In genomic region chrX:48019940-48020339, GRCm38 (mm10) we compare ENCODE assay signal across 8 mouse cellular contexts. TPM values are rescaled to one million over a fixed set of nuclear protein-coding genes. Genes with fewer than 3 reads are reported as not detected.
DNase-seq lines count a peak whose midpoint lies in the region; ATAC-seq and TF ChIP-seq lines count a peak whose summit lies in the region.

No protein-coding gene starts in this region.

- TF ChIP-seq CTCF in liver, adult 2 months (IDR thresholded peaks at IDR 0.05; ENCODE audit: low read depth, low read length) = peak; percentile 76

- no peak overlapping the region for H3K9ac ChIP-seq in kidney, embryonic 16.5 days (replicated peaks; ENCODE audit: low read length)
- no peak overlapping the region for H3K9ac ChIP-seq in liver, adult 2 months (ENCODE audit: low read depth, low read length)

- H3K27ac ChIP-seq in kidney, embryonic 16.5 days (ENCODE audit: low read length) = no peak overlapping the region
- H3K27ac ChIP-seq in liver, adult 2 months (replicated peaks; ENCODE audit: insufficient read depth, low read depth, low read length) = no peak overlapping the region

- 13% methylated on average over 5 of the region's 5 CpGs for WGBS in kidney, embryonic 16.5 days
- WGBS in liver, adult 2 months = 2% methylated on average over 5 of the region's 5 CpGs

- peak; percentile 89 for ATAC-seq in granulocyte monocyte progenitor cell, adult 5-6 weeks (replicated peaks; ENCODE audit: poor library complexity, severe bottlenecking)
- no peak for ATAC-seq in kidney, embryonic 16.5 days (ENCODE audit: low FRiP score, low TSS enrichment)

- no peak for TF ChIP-seq POLR2A in liver, adult 2 months (IDR thresholded peaks at IDR 0.05; ENCODE audit: extremely low read depth, insufficient read depth, low read length)

- H3K4me1 ChIP-seq in kidney, embryonic 16.5 days (ENCODE audit: insufficient read depth, low read length) = no peaks in the 10 kb centered on the region
- no peaks in the 10 kb centered on the region for H3K4me1 ChIP-seq in liver, adult 2 months (ENCODE audit: control insufficient read depth, insufficient read depth, low read length)

- H3K79me2 ChIP-seq in liver, adult 2 months (ENCODE audit: control insufficient read depth, insufficient read depth, low read length) = no peaks in the 10 kb centered on the region

- DNase-seq in 416B (ENCODE audit: low read depth) = peak; percentile 60
- DNase-seq in NIH3T3 (ENCODE audit: low read depth) = peak; percentile 78
- peak; percentile 79 to 82 for DNase-seq in cerebellum, postnatal 36 days
- DNase-seq in liver, adult 2 months (ENCODE audit: extremely low read depth, low read depth, low spot score) = peak; percentile 27
- DNase-seq in retina, embryonic 14.5 days (ENCODE audit: low spot score) = peak; percentile 84
- DNase-seq in urinary bladder, adult 2 months (ENCODE audit: low spot score) = peak; percentile 40

- H3K4me3 ChIP-seq in kidney, embryonic 16.5 days (ENCODE audit: low read length) = no peak overlapping the region
- no peak overlapping the region for H3K4me3 ChIP-seq in liver, adult 2 months (ENCODE audit: insufficient read depth, low read depth, low read length)

- peaks cover 11% of the 10 kb centered on the region; the same call in 1 of the 2 replicates for H3K27me3 ChIP-seq in kidney, embryonic 16.5 days (ENCODE audit: insufficient read depth, low read length)
- no peaks in the 10 kb centered on the region for H3K27me3 ChIP-seq in liver, adult 2 months (ENCODE audit: control insufficient read depth, insufficient read depth, low read length)

- H3K9me3 ChIP-seq in kidney, embryonic 16.5 days (ENCODE audit: low read length) = no peaks in the 10 kb centered on the region

- peak overlapping the region; percentile 26 for H3K4me2 ChIP-seq in kidney, embryonic 16.5 days (replicated peaks; ENCODE audit: low read depth, low read length)

- no peaks in the 10 kb centered on the region for H3K36me3 ChIP-seq in kidney, embryonic 16.5 days (ENCODE audit: insufficient read depth, low read length)
- H3K36me3 ChIP-seq in liver, adult 2 months (ENCODE audit: control insufficient read depth, insufficient read depth, low read length) = no peaks in the 10 kb centered on the region

RNA-seq across cellular contexts. Expression of gene Apln, which starts 14.7 kb away (rescaled TPM):
- total RNA-seq in granulocyte monocyte progenitor cell, adult 5-6 weeks (2014; fragmentation: Nextera tagmentation) = 1.4 and 1.7 TPM in 2 replicates
- total RNA-seq in granulocyte monocyte progenitor cell, adult 5-6 weeks (2017) = 0.62 and 1.6 TPM in 2 replicates
- polyA plus RNA-seq in kidney, embryonic 16.5 days (2015; fragmentation: Nextera tagmentation; extraction: Ambion mirVana) = 6.2 and 7.1 TPM in 2 replicates
- total RNA-seq in liver, adult 2 months (2014; rRNA removed) = 0.07 and 0.09 TPM in 2 replicates
- polyA plus RNA-seq in liver, adult 2 months (2012; rRNA removed) = 0.04 TPM in 1 of 2 replicates, not detected in the other
- 2.3 and 2.5 TPM in 2 replicates for polyA plus RNA-seq in urinary bladder, adult 2 months (2012; rRNA removed)

Comparison
In these comparisons a context has a peak if more than half of its experiments do, and no peak if none do; other contexts are left out.
1. DNase-seq: peak in every context shown above with its lines; median percentile 84 in retina, embryonic 14.5 days; 80 in cerebellum, postnatal 36 days; 78 in NIH3T3; 60 in 416B; 40 in urinary bladder, adult 2 months; 27 in liver, adult 2 months.